Mouse (Mus musculus) urinary bladder, postnatal 14 days (tissue): Measurements from ENCODE around the gene Mss51.
A peak's percentile ranks its signal among the peaks of the same experiment; 100 is the strongest.

Experiments used
- DNase-seq: peaks from one replicate; pipeline ENCODE4 v3.0.0; 2021; ENCODE audit warnings: low spot score

The Mss51 gene

DNA sequence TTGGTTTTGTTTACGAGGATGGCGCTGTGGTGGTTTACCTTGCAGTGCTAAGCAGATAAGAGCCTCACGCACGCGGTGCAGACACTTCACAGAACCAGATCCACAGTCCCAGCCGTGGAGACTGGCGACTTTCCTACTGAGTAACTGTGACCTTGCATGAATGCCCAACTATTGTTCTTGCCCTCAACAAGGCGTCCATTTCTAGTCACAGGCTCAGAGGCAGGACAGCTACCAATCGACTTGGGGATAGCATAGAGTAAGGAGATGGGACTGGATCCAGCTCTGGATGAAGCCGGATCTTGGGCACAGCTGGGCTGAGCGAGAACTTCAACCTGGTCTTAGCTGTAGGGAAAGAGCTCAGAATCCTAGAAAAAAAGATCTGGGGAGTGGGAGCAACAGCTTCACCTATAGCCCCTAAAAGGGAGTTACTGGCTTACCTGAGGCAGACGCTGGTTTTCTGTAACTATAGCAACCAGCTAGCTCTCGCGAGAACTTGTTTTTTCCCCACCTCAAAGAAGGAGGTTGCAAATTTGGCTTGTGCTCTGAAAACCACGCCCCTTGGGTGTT, 44.9 kb downstream of the Mss51 start, which contains the start of gene Cfap70:
TSS of gene Cfap70 (minus strand) at position 462 of the 567 bp plus-strand sequence.
- peak; percentile 80 for DNase-seq

DNA sequence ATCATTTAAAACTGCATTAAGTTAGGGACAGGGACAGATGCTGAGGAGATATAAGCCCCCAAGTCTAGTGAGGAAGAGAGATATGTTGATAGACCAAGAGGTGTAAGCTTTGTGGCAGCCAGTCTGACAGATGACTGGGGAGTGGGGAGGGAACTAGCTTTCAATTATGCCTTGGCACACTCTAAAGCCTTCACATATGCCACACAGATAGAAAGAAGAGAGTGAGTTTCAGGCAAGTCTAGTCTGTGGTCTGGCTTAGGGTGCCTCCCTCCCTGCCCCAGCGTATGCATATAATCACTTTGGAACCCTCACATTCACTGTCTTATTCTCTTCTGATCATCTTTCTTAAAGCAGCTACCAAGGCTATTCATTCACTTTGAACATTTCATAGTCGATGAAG, 45.4 kb downstream of the Mss51 start:
- DNase-seq: no peak

DNA sequence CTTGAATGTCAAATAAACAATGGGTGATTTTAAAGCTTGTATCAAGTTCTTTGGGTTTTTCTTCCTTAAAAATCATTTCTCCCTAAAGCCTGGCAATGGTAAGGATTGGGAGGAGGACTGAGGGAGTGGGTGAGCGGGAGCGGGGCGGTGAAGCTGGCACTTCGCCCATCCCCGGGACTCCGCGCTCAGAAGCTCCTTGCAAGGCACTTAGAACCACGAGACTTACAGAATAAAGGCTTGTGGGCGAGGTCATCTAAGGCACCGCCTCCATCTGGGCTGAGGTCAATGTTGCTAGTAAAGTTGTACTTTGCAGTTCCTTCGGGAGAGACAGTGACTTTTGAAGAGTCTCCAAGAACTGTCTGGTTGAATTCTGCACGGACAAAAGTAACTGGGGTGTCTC, 49.5 kb downstream of the Mss51 start:
- DNase-seq: no peak

DNA sequence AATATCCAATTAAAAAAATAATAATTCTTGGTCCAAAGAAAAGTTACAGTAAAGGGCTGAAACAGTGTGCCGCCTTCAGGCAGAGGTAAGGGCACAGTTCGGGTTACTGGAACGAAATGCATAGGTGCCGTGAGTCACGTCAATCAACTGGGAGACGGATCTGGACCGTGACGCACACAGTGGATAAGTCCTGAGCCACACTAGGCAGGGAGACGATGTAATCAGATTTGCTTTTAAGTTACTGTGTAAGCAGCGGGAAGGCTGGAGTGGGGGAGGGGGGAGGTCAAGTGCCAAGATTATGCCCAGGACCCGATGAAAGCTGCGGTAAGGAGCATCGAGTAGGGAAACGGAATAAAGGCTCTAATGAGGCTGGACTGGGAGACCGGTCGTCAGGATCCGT, 54.4 kb downstream of the Mss51 start:
- DNase-seq: no peak

DNA sequence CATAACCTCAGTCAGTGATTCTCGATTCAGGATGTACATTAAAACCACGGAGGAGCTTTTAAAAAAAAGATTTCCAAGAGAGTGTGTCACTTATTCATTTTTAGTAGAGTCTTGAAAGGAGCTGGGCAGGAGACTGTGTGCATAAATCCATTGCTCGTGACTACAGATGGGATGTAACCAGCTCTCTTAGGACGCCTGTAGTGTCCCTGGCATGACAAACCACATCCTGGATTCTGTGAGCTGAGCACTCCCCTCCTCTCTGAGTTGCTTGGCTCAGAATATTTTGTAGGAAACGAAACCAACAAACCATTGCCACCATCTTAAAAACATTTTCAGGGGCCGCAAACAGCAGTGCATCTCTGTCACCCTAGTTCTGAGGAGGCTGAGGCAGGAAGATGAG, 59.7 kb downstream of the Mss51 start:
- DNase-seq: no peak
